Mouse (Mus musculus): ENCODE data around the gene Ksr2. TPM values are rescaled to one million over a fixed set of nuclear protein-coding genes. Genes with fewer than 3 reads are reported as not detected.

The Ksr2 gene
- polyA plus RNA-seq, 1 experiment from 2014 or later = 0.01 TPM

- H3K4me3 ChIP-seq (ENCODE audit: low read depth, low read length) = no peak overlapping the region
- H3K27me3 ChIP-seq (replicated peaks; ENCODE audit: control insufficient read depth, insufficient read depth, low read length) = no peaks in the 10 kb centered on the region
- WGBS = 77% methylated on average over 3 of the region's 4 CpGs
- no peaks in the 10 kb centered on the region for H3K36me3 ChIP-seq (ENCODE audit: control insufficient read depth, insufficient read depth, low read length)
- H3K4me2 ChIP-seq = no peak overlapping the region
- H3K27ac ChIP-seq (ENCODE audit: low read depth, low read length) = no peak overlapping the region
- no peak overlapping the region for H3K9ac ChIP-seq (ENCODE audit: low read depth, low read length)
- no peaks in the 10 kb centered on the region for H3K4me1 ChIP-seq (replicated peaks; ENCODE audit: control insufficient read depth, insufficient read depth, low read length)
- DNase-seq (ENCODE audit: low spot score) (no peak), ATAC-seq (replicated peaks; ENCODE audit: low FRiP score) (no peak)
- no peaks in the 10 kb centered on the region for H3K9me3 ChIP-seq (ENCODE audit: control insufficient read depth, low read length)
These were observed 253.5 kb downstream of the Ksr2 start for GRCm38 (mm10) chr5:117667314-117667713.

GRCm38 (mm10) chr5:117669265-117669664 lies 255.5 kb downstream of the Ksr2 start:
- Histone ChIP-seq H3K27ac (ENCODE audit: low read depth, low read length) (no peak overlapping the region), H3K27me3 (replicated peaks; ENCODE audit: control insufficient read depth, insufficient read depth, low read length) (no peaks in the 10 kb centered on the region), H3K9ac (ENCODE audit: low read depth, low read length) (no peak overlapping the region), H3K4me2 (no peak overlapping the region), H3K9me3 (ENCODE audit: control insufficient read depth, low read length) (no peaks in the 10 kb centered on the region), H3K36me3 (ENCODE audit: control insufficient read depth, insufficient read depth, low read length) (no peaks in the 10 kb centered on the region), H3K4me3 (ENCODE audit: low read depth, low read length) (no peak overlapping the region), H3K4me1 (replicated peaks; ENCODE audit: control insufficient read depth, insufficient read depth, low read length) (no peaks in the 10 kb centered on the region)
- DNase-seq (ENCODE audit: low spot score) = no peak
- no peak for ATAC-seq (replicated peaks; ENCODE audit: low FRiP score)
- WGBS = 70% methylated on average over 4 of the region's 4 CpGs

- H3K4me3 ChIP-seq (ENCODE audit: low read depth, low read length) = no peak overlapping the region
- DNase-seq (ENCODE audit: low spot score) = no peak
- no peak overlapping the region for H3K27ac ChIP-seq (ENCODE audit: low read depth, low read length)
These were observed 256.0 kb downstream of the Ksr2 start for GRCm38 (mm10) chr5:117669843-117670242.

GRCm38 (mm10) chr5:117671362-117671761 lies 257.6 kb downstream of the Ksr2 start:
- H3K4me3 ChIP-seq (ENCODE audit: low read depth, low read length) = no peak overlapping the region
- no peaks in the 10 kb centered on the region for H3K9me3 ChIP-seq (ENCODE audit: control insufficient read depth, low read length)
- no peaks in the 10 kb centered on the region for H3K36me3 ChIP-seq (ENCODE audit: control insufficient read depth, insufficient read depth, low read length)
- no peak overlapping the region for H3K4me2 ChIP-seq
- DNase-seq (ENCODE audit: low spot score) (no peak), ATAC-seq (replicated peaks; ENCODE audit: low FRiP score) (no peak)
- H3K27me3 ChIP-seq (replicated peaks; ENCODE audit: control insufficient read depth, insufficient read depth, low read length) = no peaks in the 10 kb centered on the region
- no peak overlapping the region for H3K27ac ChIP-seq (ENCODE audit: low read depth, low read length)
- no peak overlapping the region for H3K9ac ChIP-seq (ENCODE audit: low read depth, low read length)
- 51% methylated on average over 6 of the region's 6 CpGs for WGBS
- no peaks in the 10 kb centered on the region for H3K4me1 ChIP-seq (replicated peaks; ENCODE audit: control insufficient read depth, insufficient read depth, low read length)

More at GRCm38 (mm10) chr5:117669843-117670242, 256.0 kb downstream of the Ksr2 start:
- Histone ChIP-seq H3K4me2 (no peak overlapping the region), H3K9me3 (ENCODE audit: control insufficient read depth, low read length) (no peaks in the 10 kb centered on the region), H3K4me1 (replicated peaks; ENCODE audit: control insufficient read depth, insufficient read depth, low read length) (no peaks in the 10 kb centered on the region), H3K27me3 (replicated peaks; ENCODE audit: control insufficient read depth, insufficient read depth, low read length) (no peaks in the 10 kb centered on the region), H3K9ac (ENCODE audit: low read depth, low read length) (no peak overlapping the region), H3K36me3 (ENCODE audit: control insufficient read depth, insufficient read depth, low read length) (no peaks in the 10 kb centered on the region)
- 75% methylated on average over 7 of the region's 7 CpGs for WGBS
- ATAC-seq (replicated peaks; ENCODE audit: low FRiP score) = no peak

- Histone ChIP-seq H3K27ac (ENCODE audit: low read depth, low read length) (no peak overlapping the region), H3K4me2 (no peak overlapping the region), H3K4me3 (ENCODE audit: low read depth, low read length) (no peak overlapping the region), H3K9ac (ENCODE audit: low read depth, low read length) (no peak overlapping the region), H3K4me1 (replicated peaks; ENCODE audit: control insufficient read depth, insufficient read depth, low read length) (no peaks in the 10 kb centered on the region), H3K9me3 (ENCODE audit: control insufficient read depth, low read length) (no peaks in the 10 kb centered on the region), H3K36me3 (ENCODE audit: control insufficient read depth, insufficient read depth, low read length) (no peaks in the 10 kb centered on the region), H3K27me3 (replicated peaks; ENCODE audit: control insufficient read depth, insufficient read depth, low read length) (no peaks in the 10 kb centered on the region)
- ATAC-seq (replicated peaks; ENCODE audit: low FRiP score) (no peak), DNase-seq (ENCODE audit: low spot score) (no peak)
- 69% methylated on average over 8 of the region's 8 CpGs for WGBS
These were observed 262.0 kb downstream of the Ksr2 start for GRCm38 (mm10) chr5:117675840-117676239.

- H3K27ac ChIP-seq (ENCODE audit: low read depth, low read length) = no peak overlapping the region
These were observed 263.4 kb downstream of the Ksr2 start for GRCm38 (mm10) chr5:117677231-117677630.

GRCm38 (mm10) chr5:117678371-117678770 lies 264.6 kb downstream of the Ksr2 start:
- H3K4me2 ChIP-seq = no peak overlapping the region
- no peak overlapping the region for H3K9ac ChIP-seq (ENCODE audit: low read depth, low read length)
- WGBS = 45% methylated on average over 5 of the region's 5 CpGs
- ATAC-seq (replicated peaks; ENCODE audit: low FRiP score) (no peak), DNase-seq (ENCODE audit: low spot score) (no peak)
- no peaks in the 10 kb centered on the region for H3K4me1 ChIP-seq (replicated peaks; ENCODE audit: control insufficient read depth, insufficient read depth, low read length)
- H3K9me3 ChIP-seq (ENCODE audit: control insufficient read depth, low read length) = no peaks in the 10 kb centered on the region
- H3K36me3 ChIP-seq (ENCODE audit: control insufficient read depth, insufficient read depth, low read length) = no peaks in the 10 kb centered on the region
- no peak overlapping the region for H3K27ac ChIP-seq (ENCODE audit: low read depth, low read length)
- no peaks in the 10 kb centered on the region; the same call in 1 of the 2 replicates for H3K27me3 ChIP-seq (replicated peaks; ENCODE audit: control insufficient read depth, insufficient read depth, low read length)
- H3K4me3 ChIP-seq (ENCODE audit: low read depth, low read length) = no peak overlapping the region

More at GRCm38 (mm10) chr5:117677231-117677630, 263.4 kb downstream of the Ksr2 start:
- no peaks in the 10 kb centered on the region; the same call in 1 of the 2 replicates for H3K27me3 ChIP-seq (replicated peaks; ENCODE audit: control insufficient read depth, insufficient read depth, low read length)
- no peak overlapping the region for H3K4me3 ChIP-seq (ENCODE audit: low read depth, low read length)
- no peak for DNase-seq (ENCODE audit: low spot score)
- H3K4me2 ChIP-seq = no peak overlapping the region
- no peaks in the 10 kb centered on the region for H3K36me3 ChIP-seq (ENCODE audit: control insufficient read depth, insufficient read depth, low read length)
- H3K4me1 ChIP-seq (replicated peaks; ENCODE audit: control insufficient read depth, insufficient read depth, low read length) = no peaks in the 10 kb centered on the region
- H3K9ac ChIP-seq (ENCODE audit: low read depth, low read length) = no peak overlapping the region
- H3K9me3 ChIP-seq (ENCODE audit: control insufficient read depth, low read length) = no peaks in the 10 kb centered on the region
- 90% methylated on average over 6 of the region's 6 CpGs for WGBS
- no peak for ATAC-seq (replicated peaks; ENCODE audit: low FRiP score)

GRCm38 (mm10) chr5:117682226-117682625 lies 268.4 kb downstream of the Ksr2 start:
- H3K27ac ChIP-seq (ENCODE audit: low read depth, low read length) = no peak overlapping the region
- H3K9me3 ChIP-seq (ENCODE audit: control insufficient read depth, low read length) = no peaks in the 10 kb centered on the region
- H3K4me1 ChIP-seq (replicated peaks; ENCODE audit: control insufficient read depth, insufficient read depth, low read length) = no peaks in the 10 kb centered on the region
- no peaks in the 10 kb centered on the region for H3K36me3 ChIP-seq (ENCODE audit: control insufficient read depth, insufficient read depth, low read length)
- no peaks in the 10 kb centered on the region; the same call in 1 of the 2 replicates for H3K27me3 ChIP-seq (replicated peaks; ENCODE audit: control insufficient read depth, insufficient read depth, low read length)
- no peak for DNase-seq (ENCODE audit: low spot score)
- no peak overlapping the region for H3K4me2 ChIP-seq
- WGBS = 85% methylated on average over 3 of the region's 3 CpGs
- no peak overlapping the region for H3K4me3 ChIP-seq (ENCODE audit: low read depth, low read length)
- ATAC-seq (replicated peaks; ENCODE audit: low FRiP score) = no peak
- no peak overlapping the region for H3K9ac ChIP-seq (ENCODE audit: low read depth, low read length)

- H3K4me2 ChIP-seq = no peak overlapping the region
- no peak for ATAC-seq (replicated peaks; ENCODE audit: low FRiP score)
- 89% methylated on average over 8 of the region's 8 CpGs for WGBS
These were observed 270.7 kb downstream of the Ksr2 start for GRCm38 (mm10) chr5:117684491-117684890.

More at GRCm38 (mm10) chr5:117684491-117684890, 270.7 kb downstream of the Ksr2 start:
- no peak overlapping the region for H3K27ac ChIP-seq (ENCODE audit: low read depth, low read length)
- DNase-seq (ENCODE audit: low spot score) = no peak
- no peaks in the 10 kb centered on the region for H3K36me3 ChIP-seq (ENCODE audit: control insufficient read depth, insufficient read depth, low read length)
- no peak overlapping the region for H3K9ac ChIP-seq (ENCODE audit: low read depth, low read length)
- H3K4me1 ChIP-seq (replicated peaks; ENCODE audit: control insufficient read depth, insufficient read depth, low read length) = no peaks in the 10 kb centered on the region
- no peak overlapping the region for H3K4me3 ChIP-seq (ENCODE audit: low read depth, low read length)
- no peaks in the 10 kb centered on the region; the same call in 1 of the 2 replicates for H3K27me3 ChIP-seq (replicated peaks; ENCODE audit: control insufficient read depth, insufficient read depth, low read length)
- no peaks in the 10 kb centered on the region for H3K9me3 ChIP-seq (ENCODE audit: control insufficient read depth, low read length)
